Mouse (Mus musculus): ENCODE measurements at regions not wholly inside any gene's neighbourhood (a gene's known extent, or its start where the extent isn't known, plus 50 kb on each side); places are given as distances from the start of the nearest gene placed in this dataset.

GRCm38 (mm10) chr3:21816968-21817858 is 259.2 kb upstream of the Tbl1xr1 start:
- WGBS: 37% methylated on average over 4 of the region's 4 CpGs
- H3K9ac ChIP-seq (ENCODE audit: low read depth, low read length): no peak overlapping the region
- no peak overlapping the region for H3K27ac ChIP-seq (ENCODE audit: low read depth, low read length)
- no peaks in the 10 kb centered on the region for H3K4me1 ChIP-seq (ENCODE audit: control insufficient read depth, insufficient read depth, low read depth, low read length)
- no peak overlapping the region for H3K4me3 ChIP-seq (ENCODE audit: low read length)
- H3K9me3 ChIP-seq (ENCODE audit: control insufficient read depth, low read length): no peaks in the 10 kb centered on the region
- no peaks in the 10 kb centered on the region for H3K27me3 ChIP-seq (replicated peaks; ENCODE audit: control insufficient read depth, insufficient read depth, low read length)
- H3K4me2 ChIP-seq (ENCODE audit: low read length): no peak overlapping the region
- ATAC-seq: peak; percentile 86
- H3K36me3 ChIP-seq (ENCODE audit: control insufficient read depth, insufficient read depth, low read length): no peaks in the 10 kb centered on the region

- WGBS: 69% methylated on average over 4 of the region's 4 CpGs
- Histone ChIP-seq H3K9ac (ENCODE audit: low read depth, low read length) (no peak overlapping the region), H3K4me2 (ENCODE audit: low read length) (no peak overlapping the region), H3K27ac (ENCODE audit: low read depth, low read length) (no peak overlapping the region), H3K27me3 (replicated peaks; ENCODE audit: control insufficient read depth, insufficient read depth, low read length) (no peaks in the 10 kb centered on the region), H3K36me3 (ENCODE audit: control insufficient read depth, insufficient read depth, low read length) (no peaks in the 10 kb centered on the region), H3K9me3 (ENCODE audit: control insufficient read depth, low read length) (no peaks in the 10 kb centered on the region), H3K4me1 (ENCODE audit: control insufficient read depth, insufficient read depth, low read depth, low read length) (peaks cover 2% of the 10 kb centered on the region), H3K4me3 (ENCODE audit: low read length) (no peak overlapping the region)
- no peak for ATAC-seq
These were observed 257.4 kb upstream of the Tbl1xr1 start for GRCm38 (mm10) chr3:21819030-21819429.

- Histone ChIP-seq H3K4me1 (ENCODE audit: control insufficient read depth, insufficient read depth, low read depth, low read length) (peaks cover 3% of the 10 kb centered on the region), H3K27me3 (replicated peaks; ENCODE audit: control insufficient read depth, insufficient read depth, low read length) (no peaks in the 10 kb centered on the region), H3K9ac (ENCODE audit: low read depth, low read length) (no peak overlapping the region), H3K36me3 (ENCODE audit: control insufficient read depth, insufficient read depth, low read length) (no peaks in the 10 kb centered on the region), H3K27ac (ENCODE audit: low read depth, low read length) (no peak overlapping the region), H3K4me3 (ENCODE audit: low read length) (no peak overlapping the region), H3K4me2 (ENCODE audit: low read length) (no peak overlapping the region), H3K9me3 (ENCODE audit: control insufficient read depth, low read length) (no peaks in the 10 kb centered on the region)
- WGBS: 61% methylated on average over 3 of the region's 3 CpGs
- no peak for ATAC-seq
These were observed 256.3 kb upstream of the Tbl1xr1 start for GRCm38 (mm10) chr3:21820051-21820598.

DNA sequence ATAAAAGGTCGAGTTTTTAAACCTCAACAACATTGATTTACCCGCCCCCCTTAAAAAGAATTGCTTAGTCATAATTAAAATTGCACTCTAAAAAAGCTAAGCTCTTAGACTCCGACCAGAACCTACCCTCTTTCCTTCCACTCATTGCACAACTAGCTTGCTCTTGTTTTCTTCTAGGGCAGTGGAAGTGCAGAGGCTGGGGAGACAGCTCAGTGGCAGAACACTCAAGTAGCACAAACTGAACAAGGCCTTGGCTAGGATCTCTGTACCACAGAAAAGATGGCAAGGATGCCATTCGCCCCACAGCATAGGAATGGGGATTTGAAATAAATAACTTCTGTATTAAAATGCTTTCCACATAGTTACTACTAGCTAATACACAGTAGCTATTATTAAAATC is 253.8 kb upstream of the Tbl1xr1 start:
- Histone ChIP-seq H3K27me3 (replicated peaks; ENCODE audit: control insufficient read depth, insufficient read depth, low read length) (no peaks in the 10 kb centered on the region), H3K4me1 (ENCODE audit: control insufficient read depth, insufficient read depth, low read depth, low read length) (peaks cover 3% of the 10 kb centered on the region), H3K9ac (ENCODE audit: low read depth, low read length) (no peak overlapping the region), H3K4me2 (ENCODE audit: low read length) (no peak overlapping the region), H3K27ac (ENCODE audit: low read depth, low read length) (no peak overlapping the region), H3K9me3 (ENCODE audit: control insufficient read depth, low read length) (no peaks in the 10 kb centered on the region), H3K36me3 (ENCODE audit: control insufficient read depth, insufficient read depth, low read length) (no peaks in the 10 kb centered on the region), H3K4me3 (ENCODE audit: low read length) (no peak overlapping the region)
- WGBS: 82% methylated on average over 4 of the region's 4 CpGs
- ATAC-seq: no peak

GRCm38 (mm10) chr3:21823331-21823730 is 253.1 kb upstream of the Tbl1xr1 start:
- WGBS: 57% methylated on average over 4 of the region's 4 CpGs
- no peaks in the 10 kb centered on the region for H3K36me3 ChIP-seq (ENCODE audit: control insufficient read depth, insufficient read depth, low read length)

GRCm38 (mm10) chr3:21824101-21824880 is 252.2 kb upstream of the Tbl1xr1 start:
- peak; percentile 91 for ATAC-seq
- Histone ChIP-seq H3K27ac (ENCODE audit: low read depth, low read length) (no peak overlapping the region; the same call in 1 of the 2 replicates), H3K4me1 (ENCODE audit: control insufficient read depth, insufficient read depth, low read depth, low read length) (peaks cover 3% of the 10 kb centered on the region), H3K9ac (ENCODE audit: low read depth, low read length) (no peak overlapping the region), H3K4me3 (ENCODE audit: low read length) (no peak overlapping the region), H3K27me3 (replicated peaks; ENCODE audit: control insufficient read depth, insufficient read depth, low read length) (no peaks in the 10 kb centered on the region), H3K36me3 (ENCODE audit: control insufficient read depth, insufficient read depth, low read length) (no peaks in the 10 kb centered on the region), H3K9me3 (ENCODE audit: control insufficient read depth, low read length) (no peaks in the 10 kb centered on the region), H3K4me2 (ENCODE audit: low read length) (no peak overlapping the region)
- 24% methylated on average over 8 of the region's 8 CpGs for WGBS

More at GRCm38 (mm10) chr3:21823331-21823730, 253.1 kb upstream of the Tbl1xr1 start:
- no peaks in the 10 kb centered on the region for H3K27me3 ChIP-seq (replicated peaks; ENCODE audit: control insufficient read depth, insufficient read depth, low read length)
- no peak for ATAC-seq
- no peak overlapping the region for H3K27ac ChIP-seq (ENCODE audit: low read depth, low read length)
- H3K9ac ChIP-seq (ENCODE audit: low read depth, low read length): no peak overlapping the region
- peaks cover 3% of the 10 kb centered on the region for H3K4me1 ChIP-seq (ENCODE audit: control insufficient read depth, insufficient read depth, low read depth, low read length)
- no peak overlapping the region for H3K4me2 ChIP-seq (ENCODE audit: low read length)
- no peak overlapping the region for H3K4me3 ChIP-seq (ENCODE audit: low read length)
- no peaks in the 10 kb centered on the region for H3K9me3 ChIP-seq (ENCODE audit: control insufficient read depth, low read length)

- H3K9me3 ChIP-seq (ENCODE audit: control insufficient read depth, low read length): no peaks in the 10 kb centered on the region
- no peaks in the 10 kb centered on the region for H3K36me3 ChIP-seq (ENCODE audit: control insufficient read depth, insufficient read depth, low read length)
- H3K4me2 ChIP-seq (ENCODE audit: low read length): no peak overlapping the region
- no peaks in the 10 kb centered on the region for H3K27me3 ChIP-seq (replicated peaks; ENCODE audit: control insufficient read depth, insufficient read depth, low read length)
- no peak overlapping the region for H3K27ac ChIP-seq (ENCODE audit: low read depth, low read length)
- no peak overlapping the region for H3K9ac ChIP-seq (ENCODE audit: low read depth, low read length)
- H3K4me3 ChIP-seq (ENCODE audit: low read length): no peak overlapping the region
- peaks cover 3% of the 10 kb centered on the region for H3K4me1 ChIP-seq (ENCODE audit: control insufficient read depth, insufficient read depth, low read depth, low read length)
- ATAC-seq: no peak
- WGBS: 90% methylated on average over 5 of the region's 5 CpGs
These were observed 251.4 kb upstream of the Tbl1xr1 start for GRCm38 (mm10) chr3:21824913-21825610.

- Histone ChIP-seq H3K9ac (ENCODE audit: low read depth, low read length) (no peak overlapping the region), H3K9me3 (ENCODE audit: control insufficient read depth, low read length) (no peaks in the 10 kb centered on the region), H3K36me3 (ENCODE audit: control insufficient read depth, insufficient read depth, low read length) (no peaks in the 10 kb centered on the region), H3K4me1 (ENCODE audit: control insufficient read depth, insufficient read depth, low read depth, low read length) (peaks cover 3% of the 10 kb centered on the region), H3K4me2 (ENCODE audit: low read length) (no peak overlapping the region), H3K27me3 (replicated peaks; ENCODE audit: control insufficient read depth, insufficient read depth, low read length) (no peaks in the 10 kb centered on the region), H3K27ac (ENCODE audit: low read depth, low read length) (no peak overlapping the region), H3K4me3 (ENCODE audit: low read length) (no peak overlapping the region)
- no peak for ATAC-seq
These were observed 248.8 kb upstream of the Tbl1xr1 start for GRCm38 (mm10) chr3:21827656-21828055.
